Mouse (Mus musculus): ENCODE results near the gene Polr2f. TPM values are rescaled to one million over a fixed set of nuclear protein-coding genes. Genes with fewer than 3 reads are reported as not detected.

The Polr2f gene
- total and polyA plus RNA-seq, 3 experiments, result 423 to 510 TPM; not detected in 1

GRCm38 (mm10) chr15:79162822-79163221, 22.0 kb downstream of the Polr2f start:
- DNase-seq (ENCODE audit: low read depth, low spot score), result no peak
- H3K27me3 ChIP-seq (ENCODE audit: control insufficient read depth in 1 of 2, insufficient read depth in 2 of 2, low read length in 2 of 2), result peaks cover 3 to 10% of the 10 kb centered on the region in 2 experiments
- TF ChIP-seq UBTF (IDR thresholded peaks at IDR 0.05; ENCODE audit: borderline replicate concordance, insufficient read depth, low read depth, low read length) (no peak), MAFK (IDR thresholded peaks at IDR 0.05; ENCODE audit: borderline replicate concordance, low read depth, low read length) (no peak), ZMIZ1 (IDR thresholded peaks at IDR 0.05; ENCODE audit: low read depth, low read length) (no peak), USF2 (IDR thresholded peaks at IDR 0.05; ENCODE audit: borderline replicate concordance in 1 of 2, insufficient read depth in 1 of 2, low read depth in 1 of 2, low read length in 2 of 2) (no peak), JUND (IDR thresholded peaks at IDR 0.05; ENCODE audit: low read depth, low read length) (no peak), ZKSCAN1 (IDR thresholded peaks at IDR 0.05; ENCODE audit: low read depth, low read length) (no peak), CHD2 (IDR thresholded peaks at IDR 0.05; ENCODE audit: low read length) (no peak), SMC3 (IDR thresholded peaks at IDR 0.05; ENCODE audit: low read depth, low read length) (peak; percentile 23; the same call in 1 of the 2 replicates), MAX (IDR thresholded peaks at IDR 0.05; ENCODE audit: low read length) (no peak), CTCF (IDR thresholded peaks at IDR 0.05 in 2 of 3, conservative IDR thresholded peaks at IDR 0.05 in 1 of 3; ENCODE audit: control insufficient read depth in 1 of 3, insufficient read depth in 1 of 3, low read depth in 2 of 3, low read length in 3 of 3, poor library complexity in 1 of 3, severe bottlenecking in 1 of 3) (peak; percentile 12 to 61 (median 32); a peak in 4 of 6 replicates), MAZ (IDR thresholded peaks at IDR 0.05; ENCODE audit: low read depth, low read length) (no peak)
- no peak overlapping the region for H3K4me3 ChIP-seq (ENCODE audit: control insufficient read depth in 1 of 2, insufficient read depth in 1 of 2, low read depth in 2 of 2, low read length in 2 of 2)
- H3K9ac ChIP-seq (ENCODE audit: control insufficient read depth, low read depth, low read length, poor library complexity, severe bottlenecking), result no peak overlapping the region
- H3K79me2 ChIP-seq (ENCODE audit: control insufficient read depth, insufficient read depth, low read length, poor library complexity), result no peaks in the 10 kb centered on the region
- no peaks in the 10 kb centered on the region for H3K9me3 ChIP-seq (replicated peaks; ENCODE audit: insufficient read depth, low read length)
- no peaks in the 10 kb centered on the region for H3K4me1 ChIP-seq (ENCODE audit: control insufficient read depth in 1 of 2, insufficient read depth in 2 of 2, low read length in 2 of 2)
- no peaks in the 10 kb centered on the region for H3K36me3 ChIP-seq (ENCODE audit: control insufficient read depth in 1 of 2, insufficient read depth in 2 of 2, low read length in 2 of 2)
- no peak overlapping the region for H3K27ac ChIP-seq (ENCODE audit: control insufficient read depth, low read depth, low read length)

GRCm38 (mm10) chr15:79164251-79164650, 23.4 kb downstream of the Polr2f start:
- TF ChIP-seq KAT2A (conservative IDR thresholded peaks at IDR 0.05; ENCODE audit: low read depth, low read length) (no peak), SMC3 (IDR thresholded peaks at IDR 0.05; ENCODE audit: low read depth, low read length) (no peak), HCFC1 (IDR thresholded peaks at IDR 0.05; ENCODE audit: low read depth, low read length) (no peak), UBTF (IDR thresholded peaks at IDR 0.05; ENCODE audit: borderline replicate concordance, insufficient read depth, low read depth, low read length) (no peak), MAX (IDR thresholded peaks at IDR 0.05; ENCODE audit: low read length) (no peak), TBP (IDR thresholded peaks at IDR 0.05; ENCODE audit: low read depth, low read length) (no peak)
- no peaks in the 10 kb centered on the region for H3K9me3 ChIP-seq (replicated peaks; ENCODE audit: insufficient read depth, low read length)
- H3K9ac ChIP-seq (ENCODE audit: control insufficient read depth, low read depth, low read length, poor library complexity, severe bottlenecking), result no peak overlapping the region
- DNase-seq (ENCODE audit: low read depth, low spot score), result no peak
- H3K27me3 ChIP-seq (ENCODE audit: control insufficient read depth in 1 of 2, insufficient read depth in 2 of 2, low read length in 2 of 2), result peaks cover 4 to 6% of the 10 kb centered on the region in 2 experiments
- H3K4me3 ChIP-seq (ENCODE audit: control insufficient read depth in 1 of 2, insufficient read depth in 1 of 2, low read depth in 2 of 2, low read length in 2 of 2), result no peak overlapping the region
- H3K79me2 ChIP-seq (ENCODE audit: control insufficient read depth, insufficient read depth, low read length, poor library complexity), result no peaks in the 10 kb centered on the region
- no peaks in the 10 kb centered on the region for H3K4me1 ChIP-seq (ENCODE audit: control insufficient read depth in 1 of 2, insufficient read depth in 2 of 2, low read length in 2 of 2)
- H3K36me3 ChIP-seq (ENCODE audit: control insufficient read depth in 1 of 2, insufficient read depth in 2 of 2, low read length in 2 of 2), result no peaks in the 10 kb centered on the region
- H3K27ac ChIP-seq (ENCODE audit: control insufficient read depth, low read depth, low read length), result no peak overlapping the region

DNA sequence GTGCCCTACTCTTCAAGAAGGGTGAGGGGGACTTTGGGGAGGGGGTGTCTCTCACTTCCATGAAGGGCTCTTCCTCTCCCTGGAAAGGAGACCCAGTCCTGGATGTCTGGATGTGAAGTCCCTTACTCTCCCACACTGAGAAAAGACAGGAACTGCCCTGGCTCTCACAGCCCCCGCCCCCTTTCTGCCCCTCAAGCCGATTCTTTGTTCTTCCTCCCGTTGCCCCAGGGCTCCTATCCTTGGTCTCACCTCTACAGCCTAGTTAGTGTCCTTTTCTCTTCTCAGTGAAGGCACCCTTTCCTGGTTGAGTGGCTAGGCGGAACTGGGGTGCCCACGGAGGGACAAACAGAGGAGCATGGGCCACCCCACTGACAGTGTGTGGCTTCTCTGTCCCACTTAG, 24.3 kb downstream of the Polr2f start, which contains the start of gene Sox10:
Gene Sox10, minus strand, starts transcription at position 101 of the 400 bp plus-strand sequence.
- Histone ChIP-seq H3K36me3 (ENCODE audit: control insufficient read depth in 1 of 2, insufficient read depth in 2 of 2, low read length in 2 of 2) (no peaks in the 10 kb centered on the region), H3K9me3 (replicated peaks; ENCODE audit: insufficient read depth, low read length) (no peaks in the 10 kb centered on the region), H3K4me1 (ENCODE audit: control insufficient read depth in 1 of 2, insufficient read depth in 2 of 2, low read length in 2 of 2) (no peaks in the 10 kb centered on the region), H3K4me3 (ENCODE audit: control insufficient read depth in 1 of 2, insufficient read depth in 1 of 2, low read depth in 2 of 2, low read length in 2 of 2) (no peak within 1 kb of the TSS), H3K27me3 (ENCODE audit: control insufficient read depth in 1 of 2, insufficient read depth in 2 of 2, low read length in 2 of 2) (peaks cover 4 to 8% of the 10 kb centered on the region in 2 experiments), H3K79me2 (ENCODE audit: control insufficient read depth, insufficient read depth, low read length, poor library complexity) (no peaks in the 10 kb centered on the region), H3K9ac (ENCODE audit: control insufficient read depth, low read depth, low read length, poor library complexity, severe bottlenecking) (no peak within 1 kb of the TSS), H3K27ac (ENCODE audit: control insufficient read depth, low read depth, low read length) (no peak within 1 kb of the TSS)
- DNase-seq (ENCODE audit: low read depth, low spot score), result no peak
- no peak for TF ChIP-seq ZNF384 (IDR thresholded peaks at IDR 0.05; ENCODE audit: low read depth, low read length)
- TF ChIP-seq SIN3A (IDR thresholded peaks at IDR 0.05; ENCODE audit: low read length), result no peak
- no peak for TF ChIP-seq MEF2A (IDR thresholded peaks at IDR 0.05; ENCODE audit: extremely low read depth, insufficient replicate concordance, low read depth, low read length, poor library complexity, severe bottlenecking)
- no peak for TF ChIP-seq TBP (IDR thresholded peaks at IDR 0.05; ENCODE audit: low read depth, low read length)
- TF ChIP-seq MAX (IDR thresholded peaks at IDR 0.05; ENCODE audit: low read length), result no peak
- TF ChIP-seq POLR2AphosphoS5 (IDR thresholded peaks at IDR 0.05; ENCODE audit: borderline replicate concordance, low read depth, low read length), result no peak
- TF ChIP-seq EP300 (IDR thresholded peaks at IDR 0.05; ENCODE audit: low read depth in 1 of 2, low read length in 2 of 2), result no peak
- TF ChIP-seq TAL1 (IDR thresholded peaks at IDR 0.05; ENCODE audit: low read length), result no peak
- TF ChIP-seq KAT2A (conservative IDR thresholded peaks at IDR 0.05; ENCODE audit: low read depth, low read length), result no peak
- TF ChIP-seq GATA1 (IDR thresholded peaks at IDR 0.05; ENCODE audit: low read depth, low read length), result no peak
- no peak for TF ChIP-seq ELF1 (IDR thresholded peaks at IDR 0.05; ENCODE audit: low read depth, low read length)
- TF ChIP-seq NELFE (IDR thresholded peaks at IDR 0.05; ENCODE audit: low read depth, low read length), result no peak
- no peak for TF ChIP-seq USF1 (IDR thresholded peaks at IDR 0.05; ENCODE audit: low read depth, low read length)
- TF ChIP-seq HCFC1 (IDR thresholded peaks at IDR 0.05; ENCODE audit: low read depth, low read length), result no peak
- TF ChIP-seq JUND (IDR thresholded peaks at IDR 0.05; ENCODE audit: low read depth, low read length), result no peak
